Mouse (Mus musculus) embryonic facial prominence, embryonic 14.5 days (tissue): ENCODE results near the gene Kdm4a. TPM values are rescaled to one million over a fixed set of nuclear protein-coding genes. Genes with fewer than 3 reads are reported as not detected.

Experiments
- ATAC-seq: fragments of 200-750 bp; cut with Nextera tagmentation; 2 replicates; pipeline ENCODE4 v1.8.0; 2017; ENCODE audit warnings: low read depth, moderate number of reproducible peaks, moderate TSS enrichment
- DNase-seq: peaks from one replicate; pipeline ENCODE4 v3.0.0-alpha.2; 2015; ENCODE audit warnings: low spot score
- H3K27ac ChIP-seq: fragments of 300-500 bp; sonication (generic); replicated peaks from 2 replicates; pipeline ENCODE4 v1.5.1; 2014; ENCODE audit warnings: low read depth, mild to moderate bottlenecking, low read length, moderate library complexity
- H3K27me3 ChIP-seq: fragments of 300-500 bp; sonication (generic); replicated peaks from 2 replicates; pipeline ENCODE4 v1.6.1; 2014; ENCODE audit warnings: low read length; ENCODE audit not compliant: control insufficient read depth, insufficient read depth
- H3K36me3 ChIP-seq: fragments of 300-500 bp; sonication (generic); 2 replicates; pipeline ENCODE4 v1.6.1; 2014; ENCODE audit warnings: low read length, mixed read lengths; ENCODE audit not compliant: control insufficient read depth, insufficient read depth
- H3K4me1 ChIP-seq: fragments of 300-500 bp; sonication (generic); 2 replicates; pipeline ENCODE4 v1.6.1; 2014; ENCODE audit warnings: antibody characterized with exemption, low read length; ENCODE audit not compliant: control insufficient read depth, insufficient read depth
- H3K4me2 ChIP-seq: fragments of 300-500 bp; sonication (generic); 2 replicates; pipeline ENCODE4 v1.6.1; 2014; ENCODE audit warnings: low read depth, mild to moderate bottlenecking, low read length, moderate library complexity, mixed read lengths
- H3K4me3 ChIP-seq: fragments of 300-500 bp; sonication (generic); 2 replicates; pipeline ENCODE4 v1.5.1; 2014; ENCODE audit warnings: low read depth, mild to moderate bottlenecking, low read length
- H3K9ac ChIP-seq: fragments of 300-500 bp; sonication (generic); 2 replicates; pipeline ENCODE4 v1.6.1; 2014; ENCODE audit warnings: low read depth, mild to moderate bottlenecking, low read length, moderate library complexity, mixed read lengths
- H3K9me3 ChIP-seq: fragments of 300-500 bp; sonication (generic); 2 replicates; pipeline ENCODE4 v1.6.1; 2016; ENCODE audit warnings: low read length; ENCODE audit not compliant: control insufficient read depth
- whole genome bisulfite sequencing: fragments of 180-500 bp; shearing (Covaris S2); extraction: QIAGEN DNeasy Blood & Tissue Kit; methylation state at CpG from one replicate; pipeline ENCODE4 v1.1.7; 2014; 5-methylcytosine and 5-hydroxymethylcytosine counted together
- polyA plus RNA-seq: library from polyadenylated mRNA; unstranded; fragments of >200 nt; fragmentation: Nextera tagmentation; extraction: Ambion mirVana; gene quantifications from 2 replicates; pipeline ENCODE4 v1.2.1, GENCODE M21; 2014

Kdm4a gene
- polyA plus RNA-seq, 1 experiment from 2014 or later, result 35.1 TPM

DNA sequence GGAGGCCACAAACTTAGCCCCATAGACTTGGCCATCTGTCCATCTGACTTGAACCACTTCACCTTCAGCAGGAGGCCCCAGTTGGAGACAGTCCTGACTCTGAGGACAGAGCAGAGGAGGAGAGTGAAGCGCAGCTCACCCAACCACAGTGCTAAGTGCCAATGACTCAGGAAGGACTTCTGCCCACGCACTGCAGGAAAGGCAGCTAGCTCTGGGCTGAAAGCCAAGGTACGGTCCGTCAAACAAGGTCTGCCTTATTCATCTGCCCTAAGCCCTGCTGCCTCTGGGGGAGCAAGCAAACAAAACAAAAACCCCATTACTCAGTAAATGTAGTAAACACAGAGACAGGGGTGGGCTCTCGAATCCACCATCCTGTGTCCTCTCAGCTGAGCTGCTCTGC, 41.0 kb downstream of the Kdm4a start:
- Histone ChIP-seq H3K9ac (no peak overlapping the region), H3K27ac (no peak overlapping the region), H3K4me1 (0 out of 2 replicates have a peak, but pooled peaks cover 2% of the 10 kb centered on the region), H3K4me3 (no peak overlapping the region), H3K9me3 (no peaks in the 10 kb centered on the region), H3K27me3 (no peaks in the 10 kb centered on the region), H3K4me2 (no peak overlapping the region), H3K36me3 (peaks cover 79% of the 10 kb centered on the region)
- 71% methylated on average over 5 of the region's 5 CpGs for WGBS
- no peak for ATAC-seq
- peak; percentile 44 for DNase-seq

DNA sequence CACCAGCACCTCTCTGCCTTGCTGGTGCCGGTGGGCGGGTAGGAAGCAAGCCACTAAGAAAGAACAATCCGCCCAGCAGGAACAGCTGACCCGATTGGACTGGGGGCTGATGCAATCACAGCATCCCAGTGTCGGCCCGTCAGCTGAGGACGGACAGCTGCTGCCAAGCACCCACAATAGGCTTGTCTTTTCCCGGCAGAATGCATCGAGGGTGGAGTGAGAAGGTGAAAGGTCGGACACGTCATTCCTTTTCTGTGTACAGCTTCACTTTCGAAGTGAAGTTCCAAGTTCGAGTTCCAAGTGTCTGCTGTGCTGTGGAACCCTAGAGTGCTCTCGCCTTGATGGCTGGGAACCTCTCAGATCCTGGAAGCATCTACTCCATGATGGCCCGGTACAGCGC, 42.0 kb downstream of the Kdm4a start:
- H3K36me3 ChIP-seq, result peaks cover 68% of the 10 kb centered on the region
- H3K9ac ChIP-seq, result no peak overlapping the region
- no peak overlapping the region for H3K27ac ChIP-seq
- peaks cover 8% of the 10 kb centered on the region; the same call in 1 of the 2 replicates for H3K4me1 ChIP-seq
- H3K27me3 ChIP-seq, result no peaks in the 10 kb centered on the region
- ATAC-seq (no peak), DNase-seq (no peak)
- WGBS, result 84% methylated on average over 16 of the region's 16 CpGs
- H3K9me3 ChIP-seq, result no peaks in the 10 kb centered on the region
- no peak overlapping the region for H3K4me2 ChIP-seq
- H3K4me3 ChIP-seq, result no peak overlapping the region

DNA sequence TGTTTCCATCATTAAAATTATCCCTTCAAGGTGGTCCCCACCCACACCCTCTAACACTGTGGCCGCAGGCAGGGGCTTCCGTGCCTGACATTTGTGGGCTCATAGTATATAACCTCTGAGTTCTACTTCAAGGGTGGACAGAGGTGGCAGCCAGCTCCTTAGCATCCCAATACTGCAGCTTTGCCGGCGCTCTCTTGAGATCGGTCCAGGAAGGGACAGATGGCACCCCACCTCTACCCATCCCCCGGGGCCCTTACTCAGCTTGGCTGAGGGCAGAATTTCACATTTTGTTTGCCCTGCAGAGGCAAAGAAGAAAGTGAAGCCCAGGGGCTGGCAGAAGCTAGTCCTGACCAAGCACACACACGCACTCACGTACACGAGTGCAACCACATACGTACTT, 42.5 kb downstream of the Kdm4a start:
- H3K9me3 ChIP-seq, result no peaks in the 10 kb centered on the region
- H3K4me3 ChIP-seq, result no peak overlapping the region
- ATAC-seq (no peak), DNase-seq (no peak)
- no peaks in the 10 kb centered on the region for H3K27me3 ChIP-seq
- H3K4me1 ChIP-seq, result peaks cover 8% of the 10 kb centered on the region; the same call in 1 of the 2 replicates
- 95% methylated on average over 10 of the region's 10 CpGs for WGBS
- H3K4me2 ChIP-seq, result no peak overlapping the region
- no peak overlapping the region for H3K9ac ChIP-seq
- peaks cover 63% of the 10 kb centered on the region for H3K36me3 ChIP-seq
- H3K27ac ChIP-seq, result no peak overlapping the region

DNA sequence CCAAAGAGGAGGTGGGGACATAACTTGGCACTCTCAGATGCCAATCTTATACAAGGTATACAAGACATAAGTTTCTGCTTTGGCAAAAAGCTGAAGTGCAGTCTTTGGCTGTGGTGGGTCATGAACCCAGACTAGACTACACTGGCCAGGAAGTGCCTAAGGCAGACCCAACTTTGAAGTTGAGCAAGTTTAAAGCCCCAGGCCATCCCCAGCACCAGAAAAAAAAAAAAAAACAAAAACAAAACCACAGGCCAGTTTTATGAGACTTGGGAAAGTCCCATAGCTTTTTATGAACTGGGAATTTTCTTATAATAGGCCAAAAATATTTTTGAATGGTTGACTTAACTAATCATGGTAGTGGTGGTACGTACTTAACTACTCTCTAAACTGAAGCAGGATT, 44.4 kb downstream of the Kdm4a start:
- ATAC-seq (no peak), DNase-seq (no peak)
- 90% methylated on average over 1 of the region's 1 CpGs for WGBS
- H3K4me2 ChIP-seq, result peak overlapping the region; percentile 83
- no peaks in the 10 kb centered on the region for H3K9me3 ChIP-seq
- peaks cover 44% of the 10 kb centered on the region for H3K36me3 ChIP-seq
- no peaks in the 10 kb centered on the region for H3K27me3 ChIP-seq
- peak overlapping the region; percentile 96 for H3K4me3 ChIP-seq
- H3K4me1 ChIP-seq, result peaks cover 8% of the 10 kb centered on the region; the same call in 1 of the 2 replicates
- H3K9ac ChIP-seq, result peak overlapping the region; percentile 92
- H3K27ac ChIP-seq, result peak overlapping the region; percentile 49; the same call in 1 of the 2 replicates

DNA sequence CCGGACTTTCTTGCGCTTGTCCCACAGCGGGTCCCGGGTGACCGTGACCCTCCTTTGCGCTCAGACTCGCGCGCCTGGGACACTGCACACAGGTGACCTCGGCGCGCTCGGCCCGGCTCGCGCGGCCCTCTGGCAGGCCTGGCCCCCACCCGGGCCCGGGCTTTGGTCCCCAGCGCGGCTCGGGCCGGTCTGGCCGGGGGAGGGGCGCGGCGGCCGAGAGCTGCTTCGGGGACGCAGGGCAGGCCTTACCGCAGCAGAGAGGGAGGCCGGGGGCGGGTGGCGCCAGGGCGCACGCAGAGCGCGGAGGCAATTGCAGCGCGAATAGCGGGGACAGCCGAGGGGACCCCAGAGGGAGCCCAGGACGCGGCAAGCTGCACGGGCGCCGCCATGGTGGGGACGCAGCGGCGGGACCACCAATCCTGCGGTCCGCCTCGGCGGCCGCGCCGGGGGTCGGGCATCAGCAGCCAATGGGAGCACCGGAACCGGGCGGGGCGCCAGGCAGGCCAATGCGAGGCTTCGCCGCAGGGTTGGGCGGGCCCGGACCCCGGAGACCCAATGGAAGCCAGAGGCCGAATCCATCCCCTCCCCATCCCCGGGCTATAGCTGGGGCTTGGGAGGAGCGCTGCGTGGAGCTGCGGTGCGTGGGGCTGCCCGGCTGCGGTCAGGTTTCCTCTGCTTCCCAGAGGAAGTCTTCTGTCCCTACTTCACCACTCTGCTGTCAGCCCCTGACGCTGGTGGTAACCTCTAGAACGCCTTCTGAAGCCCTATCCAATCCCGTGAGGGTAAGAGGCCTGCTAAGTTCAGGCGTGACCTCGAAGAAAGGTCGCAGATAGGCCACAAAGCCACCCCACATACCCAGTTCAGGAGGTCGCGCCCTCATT, 45.1 kb downstream of the Kdm4a start, which contains the start of gene St3gal3:
TSS of gene St3gal3 (minus strand) at position 430 of the 881 bp plus-strand sequence.
- ATAC-seq (peak; percentile 98), DNase-seq (peak; percentile 98)
- no peaks in the 10 kb centered on the region for H3K9me3 ChIP-seq
- H3K4me3 ChIP-seq, result peak within 1 kb of the TSS; percentile 96
- WGBS, result under 1% methylated on average over 37 of the region's 84 CpGs
- peak within 1 kb of the TSS; percentile 77 for H3K27ac ChIP-seq
- peaks cover 8% of the 10 kb centered on the region; the same call in 1 of the 2 replicates for H3K4me1 ChIP-seq
- no peaks in the 10 kb centered on the region for H3K27me3 ChIP-seq
- peak within 1 kb of the TSS; percentile 92 for H3K9ac ChIP-seq
- peaks cover 37% of the 10 kb centered on the region for H3K36me3 ChIP-seq
- H3K4me2 ChIP-seq, result peak within 1 kb of the TSS; percentile 83

DNA sequence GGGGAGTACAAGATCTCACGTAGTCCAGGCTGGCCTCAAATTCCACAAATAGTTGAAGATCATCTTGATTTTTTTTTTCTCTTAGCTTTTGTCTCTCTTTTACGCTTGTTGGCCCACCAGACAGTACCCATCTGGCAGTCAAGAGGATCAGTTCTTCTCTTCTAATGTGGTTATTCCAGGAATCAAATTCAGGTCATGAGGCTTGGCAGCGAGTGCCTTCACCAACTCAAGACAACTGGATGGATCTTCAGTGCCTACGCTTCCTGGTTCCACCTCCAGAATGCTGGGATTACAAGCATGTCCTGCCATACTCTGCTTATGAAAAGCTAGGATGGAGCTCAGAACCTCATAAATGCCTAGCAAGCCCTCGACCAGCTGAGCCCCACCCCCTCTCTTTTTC, 48.5 kb downstream of the Kdm4a start:
- H3K4me2 ChIP-seq, result no peak overlapping the region
- H3K9me3 ChIP-seq, result no peaks in the 10 kb centered on the region
- H3K9ac ChIP-seq, result no peak overlapping the region
- H3K27me3 ChIP-seq, result no peaks in the 10 kb centered on the region
- ATAC-seq, result no peak
- DNase-seq, result no peak
- peaks cover 8% of the 10 kb centered on the region; the same call in 1 of the 2 replicates for H3K4me1 ChIP-seq
- H3K4me3 ChIP-seq, result no peak overlapping the region
- H3K27ac ChIP-seq, result no peak overlapping the region
- H3K36me3 ChIP-seq, result peaks cover 5% of the 10 kb centered on the region
- 84% methylated on average over 5 of the region's 5 CpGs for WGBS

DNA sequence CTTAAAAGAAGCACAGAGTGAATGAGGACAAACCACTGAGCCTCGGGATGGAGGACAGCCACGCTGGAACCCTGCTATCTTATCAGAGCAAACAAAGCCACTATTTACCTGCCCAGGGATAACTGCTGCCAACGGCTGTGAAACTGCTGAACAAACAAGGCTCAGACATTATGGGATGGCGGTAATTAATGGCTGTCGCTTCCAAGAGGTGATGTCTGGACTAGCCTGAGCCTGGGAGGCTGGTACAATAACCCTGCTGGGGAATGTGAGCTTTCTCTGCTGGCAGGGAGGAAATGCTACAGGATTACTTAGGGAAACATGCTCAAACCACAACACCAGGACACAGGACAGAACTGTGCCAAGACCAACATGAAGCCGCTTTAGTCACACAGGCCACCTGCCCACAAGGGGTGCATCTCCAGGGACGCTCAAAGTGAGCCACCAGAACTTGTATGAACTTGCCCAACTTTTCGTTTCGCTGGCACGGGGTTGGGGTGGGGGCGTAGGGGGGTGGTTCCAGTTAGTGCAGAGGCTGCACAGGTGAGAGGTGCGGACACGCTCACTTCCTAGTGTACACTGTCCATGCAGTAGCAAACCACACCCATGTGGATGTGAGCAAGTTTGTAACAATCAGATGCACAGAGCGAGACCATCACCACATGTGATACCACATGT, 56.7 kb downstream of the Kdm4a start:
- DNase-seq (peak; percentile 80), ATAC-seq (peak; percentile 80)

DNA sequence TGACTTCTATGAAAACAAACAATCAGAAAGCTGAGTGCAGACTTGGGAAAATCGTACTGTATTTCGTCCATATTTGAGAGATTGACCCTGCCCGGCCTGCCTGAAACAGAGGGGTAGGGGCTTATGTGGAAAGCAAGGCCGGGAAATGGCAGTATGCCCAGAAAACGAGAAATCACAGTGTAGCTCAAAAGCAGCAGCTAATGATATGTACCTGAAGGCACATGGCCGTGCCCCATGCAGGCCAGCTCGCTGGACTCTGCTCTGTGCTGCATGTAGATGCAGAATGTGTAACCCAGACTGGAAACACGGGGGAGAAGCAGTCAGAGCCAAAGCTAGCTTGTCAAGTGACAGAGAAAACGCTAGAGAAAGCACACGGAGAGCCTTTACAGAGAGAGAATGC, 57.8 kb downstream of the Kdm4a start:
- WGBS, result 75% methylated on average over 10 of the region's 10 CpGs
- ATAC-seq, result no peak
- no peak for DNase-seq

More for the DNA sequence above, 56.7 kb downstream of the Kdm4a start:
- Histone ChIP-seq H3K27me3 (no peaks in the 10 kb centered on the region), H3K9me3 (no peaks in the 10 kb centered on the region), H3K4me3 (no peak overlapping the region), H3K4me2 (no peak overlapping the region), H3K27ac (0 out of 2 replicates have a peak overlapping the region, but pooled peaks have one; percentile 23), H3K36me3 (no peaks in the 10 kb centered on the region), H3K4me1 (no peaks in the 10 kb centered on the region), H3K9ac (no peak overlapping the region)
- WGBS, result 76% methylated on average over 14 of the region's 14 CpGs

More for the DNA sequence above, 57.8 kb downstream of the Kdm4a start:
- H3K4me1 ChIP-seq, result no peaks in the 10 kb centered on the region
- H3K4me3 ChIP-seq, result no peak overlapping the region
- no peaks in the 10 kb centered on the region for H3K27me3 ChIP-seq
- no peaks in the 10 kb centered on the region for H3K9me3 ChIP-seq
- H3K27ac ChIP-seq, result no peak overlapping the region
- no peak overlapping the region for H3K4me2 ChIP-seq
- H3K9ac ChIP-seq, result no peak overlapping the region; the same call in 1 of the 2 replicates
- H3K36me3 ChIP-seq, result no peaks in the 10 kb centered on the region
